Mouse (Mus musculus): Measurements from ENCODE around the gene Ksr1.

Gene Ksr1

GRCm38 (mm10) chr11:79148783-79149182 lies 2.6 kb upstream of the Ksr1 start:
- DNase-seq (ENCODE audit: low read depth, low spot score): no peak

- peak; percentile 32 for DNase-seq (ENCODE audit: low read depth, low spot score)
Observed at GRCm38 (mm10) chr11:79145283-79146265, 633 bp downstream of the Ksr1 start.

- no peak for DNase-seq (ENCODE audit: low read depth, low spot score)
Observed at GRCm38 (mm10) chr11:79144741-79145140, 1.5 kb downstream of the Ksr1 start.

GRCm38 (mm10) chr11:79144043-79144591 lies 2.1 kb downstream of the Ksr1 start:
- no peak for DNase-seq (ENCODE audit: low read depth, low spot score)

GRCm38 (mm10) chr11:79143322-79143721 lies 2.9 kb downstream of the Ksr1 start:
- no peak for DNase-seq (ENCODE audit: low read depth, low spot score)

GRCm38 (mm10) chr11:79142381-79142780 lies 3.8 kb downstream of the Ksr1 start:
- DNase-seq (ENCODE audit: low read depth, low spot score): no peak

- no peak for DNase-seq (ENCODE audit: low read depth, low spot score)
Observed at GRCm38 (mm10) chr11:79141235-79142109, 4.7 kb downstream of the Ksr1 start.

- no peak for DNase-seq (ENCODE audit: low read depth, low spot score)
Observed at GRCm38 (mm10) chr11:79140511-79140888, 5.7 kb downstream of the Ksr1 start.

GRCm38 (mm10) chr11:79139878-79140510 lies 6.2 kb downstream of the Ksr1 start:
- no peak for DNase-seq (ENCODE audit: low read depth, low spot score)

- DNase-seq (ENCODE audit: low read depth, low spot score): no peak
Observed at GRCm38 (mm10) chr11:79138621-79139020, 7.6 kb downstream of the Ksr1 start.

GRCm38 (mm10) chr11:79137245-79137644 lies 9.0 kb downstream of the Ksr1 start:
- no peak for DNase-seq (ENCODE audit: low read depth, low spot score)

GRCm38 (mm10) chr11:79135685-79136360 lies 10.4 kb downstream of the Ksr1 start:
- DNase-seq (ENCODE audit: low read depth, low spot score): no peak

GRCm38 (mm10) chr11:79135105-79135503 lies 11.1 kb downstream of the Ksr1 start:
- DNase-seq (ENCODE audit: low read depth, low spot score): no peak

- no peak for DNase-seq (ENCODE audit: low read depth, low spot score)
Observed at GRCm38 (mm10) chr11:79134416-79135104, 11.6 kb downstream of the Ksr1 start.

- DNase-seq (ENCODE audit: low read depth, low spot score): no peak
Observed at GRCm38 (mm10) chr11:79133961-79134360, 12.2 kb downstream of the Ksr1 start.

- DNase-seq (ENCODE audit: low read depth, low spot score): no peak
Observed at GRCm38 (mm10) chr11:79133051-79133450, 13.2 kb downstream of the Ksr1 start.

GRCm38 (mm10) chr11:79131949-79132411 lies 14.2 kb downstream of the Ksr1 start:
- DNase-seq (ENCODE audit: low read depth, low spot score): no peak

GRCm38 (mm10) chr11:79129388-79130356 lies 16.5 kb downstream of the Ksr1 start:
- DNase-seq (ENCODE audit: low read depth, low spot score): no peak

- DNase-seq (ENCODE audit: low read depth, low spot score): no peak
Observed at GRCm38 (mm10) chr11:79128233-79128632, 18.0 kb downstream of the Ksr1 start.

Data from embryo, embryonic 11.5 days (tissue).